Mouse (Mus musculus) intestine, embryonic 16.5 days (tissue): ENCODE measurements around the gene Isl1. TPM values are rescaled to one million over a fixed set of nuclear protein-coding genes. Genes with fewer than 3 reads are reported as not detected.

ENCODE experiments used
- ATAC-seq: fragments of 200-750 bp; cut with Nextera tagmentation; 2 replicates; pipeline ENCODE4 v1.8.0; 2017; ENCODE audit warnings: moderate TSS enrichment, moderate library complexity
- H3K27ac ChIP-seq: fragments of 300-500 bp; sonication (generic); 2 replicates; pipeline ENCODE4 v1.5.1; 2014; ENCODE audit warnings: mild to moderate bottlenecking, low read length
- H3K27me3 ChIP-seq: fragments of 300-500 bp; sonication (generic); replicated peaks from 2 replicates; pipeline ENCODE4 v1.6.1; 2014; ENCODE audit warnings: low read length, control low read depth, mixed read lengths; ENCODE audit not compliant: control insufficient read depth, insufficient read depth
- H3K36me3 ChIP-seq: fragments of 300-500 bp; sonication (generic); 2 replicates; pipeline ENCODE4 v1.6.1; 2014; ENCODE audit warnings: low read length, control low read depth; ENCODE audit not compliant: control insufficient read depth, insufficient read depth
- H3K4me1 ChIP-seq: fragments of 300-500 bp; sonication (generic); 2 replicates; pipeline ENCODE4 v1.6.1; 2014; ENCODE audit warnings: low read length, control low read depth, mixed read lengths; ENCODE audit not compliant: control insufficient read depth, insufficient read depth
- H3K4me2 ChIP-seq: fragments of 300-500 bp; sonication (generic); 2 replicates; pipeline ENCODE4 v1.6.1; 2014; ENCODE audit warnings: low read depth, low read length, control low read depth
- H3K4me3 ChIP-seq: fragments of 300-500 bp; sonication (generic); 2 replicates; pipeline ENCODE4 v1.5.1; 2014; ENCODE audit warnings: mild to moderate bottlenecking, low read length
- H3K9ac ChIP-seq: fragments of 300-500 bp; sonication (generic); 2 replicates; pipeline ENCODE4 v1.6.1; 2014; ENCODE audit warnings: low read depth, low read length
- H3K9me3 ChIP-seq: fragments of 300-500 bp; sonication (generic); 2 replicates; pipeline ENCODE4 v1.6.1; 2016; ENCODE audit warnings: low read length, control low read depth; ENCODE audit not compliant: control insufficient read depth
- WGBS: fragments of 180-500 bp; shearing (Covaris S2); extraction: QIAGEN DNeasy Blood & Tissue Kit; methylation state at CpG from one replicate; pipeline ENCODE4 v1.1.7; 2014; 5-methylcytosine and 5-hydroxymethylcytosine counted together
- polyA plus RNA-seq: library from polyadenylated mRNA; unstranded; fragments of >200 nt; fragmentation: Nextera tagmentation; extraction: Ambion mirVana; gene quantifications from 2 replicates; pipeline ENCODE4 v1.2.1, GENCODE M21; 2015

Gene Isl1
- polyA plus RNA-seq, 1 experiment from 2014 or later, result 6.7 TPM

GRCm38 (mm10) chr13:116297048-116297811, 12.3 kb downstream of the Isl1 start:
- Histone ChIP-seq H3K9me3 (no peaks in the 10 kb centered on the region), H3K27ac (no peak overlapping the region), H3K9ac (no peak overlapping the region), H3K4me1 (no peaks in the 10 kb centered on the region), H3K36me3 (no peaks in the 10 kb centered on the region), H3K27me3 (peaks cover 57% of the 10 kb centered on the region), H3K4me2 (no peak overlapping the region), H3K4me3 (no peak overlapping the region)
- no peak for ATAC-seq
- 3% methylated on average over 33 of the region's 33 CpGs for WGBS

DNA sequence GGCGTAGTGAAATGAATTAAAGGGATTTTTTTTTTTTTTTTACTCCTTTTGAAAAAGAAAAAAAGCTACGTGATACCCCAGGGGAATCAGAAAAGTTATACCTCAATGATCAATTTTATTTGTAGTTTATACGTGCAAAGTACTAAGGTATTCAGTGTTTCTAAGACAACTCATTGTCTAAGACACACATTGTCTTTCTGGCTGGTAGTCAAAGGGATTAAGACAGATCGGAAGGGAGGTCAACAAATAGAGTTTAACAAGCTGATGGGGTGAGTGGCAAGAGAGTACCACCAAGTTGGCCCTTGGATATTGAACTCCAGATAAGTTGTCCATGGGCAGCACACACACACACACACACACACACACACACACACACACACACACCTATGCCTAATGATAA, 14.1 kb downstream of the Isl1 start:
- WGBS, result 26% methylated on average over 4 of the region's 4 CpGs

GRCm38 (mm10) chr13:116294734-116295133, 14.8 kb downstream of the Isl1 start:
- WGBS, result 18% methylated on average over 6 of the region's 6 CpGs
- no peaks in the 10 kb centered on the region for H3K36me3 ChIP-seq
- no peaks in the 10 kb centered on the region for H3K4me1 ChIP-seq

More for the DNA sequence above, 14.1 kb downstream of the Isl1 start:
- Histone ChIP-seq H3K4me3 (no peak overlapping the region), H3K36me3 (no peaks in the 10 kb centered on the region), H3K4me2 (no peak overlapping the region), H3K9me3 (no peaks in the 10 kb centered on the region), H3K4me1 (no peaks in the 10 kb centered on the region), H3K9ac (no peak overlapping the region), H3K27me3 (peaks cover 47% of the 10 kb centered on the region), H3K27ac (no peak overlapping the region)
- no peak for ATAC-seq

DNA sequence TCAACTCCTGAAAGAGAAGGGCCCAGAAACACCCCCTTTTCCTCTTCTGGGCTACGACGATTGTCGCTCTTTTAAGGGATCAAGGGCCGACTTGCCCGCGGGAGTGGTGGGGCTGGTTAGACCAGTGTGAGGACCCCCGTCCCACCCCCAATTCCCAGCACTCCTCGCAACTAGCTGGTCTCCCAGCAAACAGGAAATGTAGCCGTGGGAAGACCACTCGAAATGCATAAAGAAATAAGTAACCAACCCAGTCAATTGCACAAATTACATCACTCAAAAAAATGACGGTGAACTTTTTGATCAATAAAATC, 15.4 kb downstream of the Isl1 start:
- ATAC-seq, result no peak
- Histone ChIP-seq H3K27ac (no peak overlapping the region), H3K9me3 (no peaks in the 10 kb centered on the region), H3K36me3 (no peaks in the 10 kb centered on the region), H3K9ac (no peak overlapping the region), H3K4me3 (no peak overlapping the region), H3K4me2 (peak overlapping the region; percentile 28; the same call in 1 of the 2 replicates), H3K27me3 (peaks cover 37% of the 10 kb centered on the region), H3K4me1 (no peaks in the 10 kb centered on the region)
- under 1% methylated on average over 11 of the region's 11 CpGs for WGBS

More at GRCm38 (mm10) chr13:116294734-116295133, 14.8 kb downstream of the Isl1 start:
- ATAC-seq, result no peak
- H3K9ac ChIP-seq, result no peak overlapping the region
- H3K9me3 ChIP-seq, result no peaks in the 10 kb centered on the region
- H3K4me2 ChIP-seq, result no peak overlapping the region
- H3K27me3 ChIP-seq, result peaks cover 43% of the 10 kb centered on the region
- H3K27ac ChIP-seq, result no peak overlapping the region
- H3K4me3 ChIP-seq, result no peak overlapping the region

- Histone ChIP-seq H3K36me3 (no peaks in the 10 kb centered on the region), H3K9ac (no peak overlapping the region), H3K4me2 (peak overlapping the region; percentile 28; the same call in 1 of the 2 replicates), H3K27me3 (peaks cover 37% of the 10 kb centered on the region), H3K27ac (no peak overlapping the region), H3K4me3 (no peak overlapping the region), H3K4me1 (no peaks in the 10 kb centered on the region), H3K9me3 (no peaks in the 10 kb centered on the region)
- peak; percentile 60 for ATAC-seq
- 8% methylated on average over 27 of the region's 27 CpGs for WGBS
Measured at GRCm38 (mm10) chr13:116293301-116294150, 16.0 kb downstream of the Isl1 start.

GRCm38 (mm10) chr13:116289655-116290054, 19.8 kb downstream of the Isl1 start:
- no peaks in the 10 kb centered on the region for H3K9me3 ChIP-seq
- ATAC-seq, result no peak
- WGBS, result 98% methylated on average over 1 of the region's 1 CpGs

GRCm38 (mm10) chr13:116279207-116279772, 30.2 kb downstream of the Isl1 start:
- ATAC-seq, result no peak
- no peaks in the 10 kb centered on the region for H3K4me1 ChIP-seq
- no peaks in the 10 kb centered on the region for H3K27me3 ChIP-seq
- H3K27ac ChIP-seq, result no peak overlapping the region
- no peaks in the 10 kb centered on the region for H3K9me3 ChIP-seq
- H3K4me2 ChIP-seq, result no peak overlapping the region
- H3K4me3 ChIP-seq, result no peak overlapping the region
- 62% methylated on average over 9 of the region's 9 CpGs for WGBS
- H3K36me3 ChIP-seq, result no peaks in the 10 kb centered on the region
- H3K9ac ChIP-seq, result no peak overlapping the region

More at GRCm38 (mm10) chr13:116289655-116290054, 19.8 kb downstream of the Isl1 start:
- peaks cover 12% of the 10 kb centered on the region for H3K27me3 ChIP-seq
- no peak overlapping the region for H3K4me2 ChIP-seq
- H3K9ac ChIP-seq, result no peak overlapping the region
- no peaks in the 10 kb centered on the region for H3K4me1 ChIP-seq
- H3K4me3 ChIP-seq, result no peak overlapping the region
- no peak overlapping the region for H3K27ac ChIP-seq
- no peaks in the 10 kb centered on the region for H3K36me3 ChIP-seq
